Mouse (Mus musculus) brown adipose tissue, adult 24 weeks (tissue): ENCODE results near the gene Ndufs8. TPM values are rescaled to one million over a fixed set of nuclear protein-coding genes. Genes with fewer than 3 reads are reported as not detected.

Experiments
- H3K27ac ChIP-seq: fragments of 200-500 bp; replicated peaks from 2 replicates; pipeline ENCODE4 v1.5.1; 2012; ENCODE audit warnings: low read depth, mild to moderate bottlenecking, low read length
- H3K4me1 ChIP-seq: fragments of 200-500 bp; 2 replicates; pipeline ENCODE4 v1.6.1; 2012; ENCODE audit warnings: low read length, mixed read lengths; ENCODE audit not compliant: control insufficient read depth, insufficient read depth, insufficient read length
- H3K4me3 ChIP-seq: fragments of 200-500 bp; 2 replicates; pipeline ENCODE4 v1.5.1; 2012; ENCODE audit warnings: low read depth, mild to moderate bottlenecking, low read length, moderate library complexity; ENCODE audit not compliant: insufficient read depth
- polyA plus RNA-seq: library from polyadenylated mRNA; stranded (reverse); fragments of >200 nt; gene quantifications from 2 replicates; pipeline ENCODE4 v1.2.4, GENCODE M21; 2012; ENCODE audit not compliant: missing spikeins, insufficient read depth, insufficient read length

Ndufs8 gene
- polyA plus RNA-seq, 1 experiment, result 1,010 TPM

GRCm38 (mm10) chr19:3942986-3943735, 30.6 kb upstream of the Ndufs8 start:
- Histone ChIP-seq H3K4me1 (no peaks in the 10 kb centered on the region; the same call in 1 of the 2 replicates), H3K27ac (no peak overlapping the region), H3K4me3 (no peak overlapping the region)

GRCm38 (mm10) chr19:3942315-3942714, 29.7 kb upstream of the Ndufs8 start:
- Histone ChIP-seq H3K4me1 (no peaks in the 10 kb centered on the region; the same call in 1 of the 2 replicates), H3K4me3 (no peak overlapping the region), H3K27ac (no peak overlapping the region)

GRCm38 (mm10) chr19:3935896-3936850, 23.6 kb upstream of the Ndufs8 start:
- peak overlapping the region; percentile 40 for H3K27ac ChIP-seq
- H3K4me1 ChIP-seq, result no peaks in the 10 kb centered on the region; the same call in 1 of the 2 replicates
- H3K4me3 ChIP-seq, result peak overlapping the region; percentile 74

GRCm38 (mm10) chr19:3935032-3935895, 22.7 kb upstream of the Ndufs8 start, which contains the start of gene Unc93b1:
Unc93b1 (plus strand) TSS chr19:3935186.
- H3K27ac ChIP-seq, result peak within 1 kb of the TSS; percentile 40
- H3K4me1 ChIP-seq, result peaks cover 7% of the 10 kb centered on the region
- H3K4me3 ChIP-seq, result peak within 1 kb of the TSS; percentile 74

GRCm38 (mm10) chr19:3931716-3932115, 19.1 kb upstream of the Ndufs8 start:
- no peak overlapping the region for H3K4me3 ChIP-seq
- peak overlapping the region; percentile 32 for H3K27ac ChIP-seq
- H3K4me1 ChIP-seq, result peaks cover 14% of the 10 kb centered on the region

GRCm38 (mm10) chr19:3930262-3931057, 17.9 kb upstream of the Ndufs8 start:
- Histone ChIP-seq H3K4me1 (peaks cover 16% of the 10 kb centered on the region), H3K27ac (peak overlapping the region; percentile 68), H3K4me3 (no peak overlapping the region)

GRCm38 (mm10) chr19:3929211-3929941, 16.8 kb upstream of the Ndufs8 start, which contains the start of gene Aldh3b1:
Aldh3b1 (minus strand) TSS chr19:3929808.
- peak within 1 kb of the TSS; percentile 22 for H3K4me3 ChIP-seq
- H3K4me1 ChIP-seq, result peaks cover 17% of the 10 kb centered on the region
- peak within 1 kb of the TSS; percentile 68 for H3K27ac ChIP-seq

- Histone ChIP-seq H3K27ac (peak overlapping the region; percentile 68), H3K4me1 (peaks cover 23% of the 10 kb centered on the region), H3K4me3 (no peak overlapping the region)
Measured at GRCm38 (mm10) chr19:3928779-3929178, 16.2 kb upstream of the Ndufs8 start.

- peaks cover 28% of the 10 kb centered on the region for H3K4me1 ChIP-seq
- no peak overlapping the region for H3K4me3 ChIP-seq
- H3K27ac ChIP-seq, result peak overlapping the region; percentile 62
Measured at GRCm38 (mm10) chr19:3927989-3928388, 15.4 kb upstream of the Ndufs8 start.

GRCm38 (mm10) chr19:3926685-3927084, 14.1 kb upstream of the Ndufs8 start:
- H3K27ac ChIP-seq, result peak overlapping the region; percentile 1
- peaks cover 35% of the 10 kb centered on the region for H3K4me1 ChIP-seq
- H3K4me3 ChIP-seq, result no peak overlapping the region

- Histone ChIP-seq H3K4me1 (peaks cover 35% of the 10 kb centered on the region), H3K4me3 (no peak overlapping the region), H3K27ac (peak overlapping the region; percentile 1; the same call in 1 of the 2 replicates)
Measured at GRCm38 (mm10) chr19:3926279-3926678, 13.7 kb upstream of the Ndufs8 start.

- Histone ChIP-seq H3K4me3 (no peak overlapping the region), H3K27ac (no peak overlapping the region), H3K4me1 (peaks cover 34% of the 10 kb centered on the region)
Measured at GRCm38 (mm10) chr19:3925859-3926258, 13.3 kb upstream of the Ndufs8 start.

GRCm38 (mm10) chr19:3924868-3925267, 12.3 kb upstream of the Ndufs8 start:
- peaks cover 24% of the 10 kb centered on the region for H3K4me1 ChIP-seq
- no peak overlapping the region for H3K27ac ChIP-seq
- no peak overlapping the region for H3K4me3 ChIP-seq
